Mouse (Mus musculus) spleen, adult 2 months (tissue): ENCODE measurements around the gene Gm11992.

Experiments used
- CTCF ChIP-seq: fragments of 200-500 bp; IDR thresholded peaks from 2 replicates; pipeline ENCODE4 v1.5.1; 2011; ENCODE audit warnings: mild to moderate bottlenecking, inconsistent platforms; ENCODE audit not compliant: insufficient read depth, insufficient read length, insufficient replicate concordance; ENCODE audit errors: extremely low read depth
- POLR2A ChIP-seq: fragments of 200-500 bp; IDR thresholded peaks from 2 replicates; pipeline ENCODE4 v1.6.1; 2011; ENCODE audit warnings: low read depth, low read length, inconsistent platforms

DNA sequence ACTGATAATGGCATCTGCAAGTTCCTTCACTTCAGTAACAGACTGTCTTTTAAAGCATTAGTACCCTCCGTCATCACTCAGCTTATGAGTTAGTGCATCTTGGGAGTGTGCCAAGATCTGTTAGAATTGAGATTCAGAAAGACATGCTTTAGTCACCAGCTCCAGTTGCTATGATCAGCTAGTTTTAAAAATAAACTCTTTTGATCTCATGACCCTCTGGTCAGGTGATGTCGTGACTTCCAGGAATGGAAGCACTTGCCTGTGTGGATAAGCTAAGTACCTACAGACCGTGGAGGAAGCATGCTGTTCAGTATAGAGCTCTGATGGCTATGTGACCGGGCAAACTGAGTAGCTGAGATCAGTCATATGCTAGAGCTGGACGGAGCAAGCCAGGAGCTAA is 1.4 kb upstream of the Gm11992 start:
- TF ChIP-seq POLR2A, result no peak
- no peak for TF ChIP-seq CTCF
